Mouse (Mus musculus) G1E (cell line): Measurements from ENCODE around the gene Vmn1r202.

Experiments used
- CTCF ChIP-seq: IDR thresholded peaks from 2 replicates; pipeline ENCODE4 v1.5.1; 2012; ENCODE audit warnings: low read depth, low read length, inconsistent platforms, mixed read lengths
- GATA1 ChIP-seq: IDR thresholded peaks from 2 replicates; pipeline ENCODE4 v1.6.1; 2012; ENCODE audit warnings: borderline replicate concordance, low read length, inconsistent platforms, mixed read lengths
- TAL1 ChIP-seq: conservative IDR thresholded peaks from 2 replicates; pipeline ENCODE4 v1.6.1; 2012; ENCODE audit warnings: low read depth, low read length, inconsistent platforms, mixed read lengths

- TF ChIP-seq CTCF (no peak), GATA1 (no peak), TAL1 (no peak)
Observed at GRCm38 (mm10) chr13:22455145-22455544, 50.0 kb downstream of the Vmn1r202 start.
